Mouse (Mus musculus): ENCODE measurements around the gene Zranb1. TPM values are rescaled to one million over a fixed set of nuclear protein-coding genes. Genes with fewer than 3 reads are reported as not detected.

The Zranb1 gene
- polyA plus RNA-seq, 1 experiment, result 29.9 TPM

DNA sequence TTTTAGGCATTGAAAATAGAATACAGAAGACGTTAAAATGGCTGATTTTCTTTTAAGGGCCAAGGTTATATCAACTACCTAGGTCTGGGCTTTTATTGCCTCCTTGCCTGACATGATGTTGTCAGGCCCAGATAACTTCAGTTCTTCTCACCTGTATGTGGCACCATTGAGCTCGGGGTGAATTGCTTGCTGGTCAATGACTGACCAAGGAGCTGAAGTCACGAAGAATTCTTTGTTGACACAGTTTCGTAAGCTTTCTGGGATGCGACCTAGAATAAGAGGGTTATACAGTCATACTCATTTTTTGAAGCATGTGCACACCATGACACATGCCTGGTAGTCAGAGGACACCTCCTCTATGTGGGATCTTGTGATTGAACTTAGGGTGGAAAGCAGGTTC, 58.9 kb downstream of the Zranb1 start:
- Histone ChIP-seq H3K36me3 (ENCODE audit: control insufficient read depth, insufficient read depth, low read length, poor library complexity, severe bottlenecking) (peaks cover 85% of the 10 kb centered on the region), H3K27ac (ENCODE audit: insufficient read depth, low read length) (no peak overlapping the region), H3K4me3 (ENCODE audit: low read depth, low read length) (no peak overlapping the region), H3K27me3 (ENCODE audit: control insufficient read depth, insufficient read depth, low read length, poor library complexity, severe bottlenecking) (no peaks in the 10 kb centered on the region), H3K9me3 (replicated peaks; ENCODE audit: control insufficient read depth, insufficient read depth, low read length, poor library complexity, severe bottlenecking) (no peaks in the 10 kb centered on the region), H3K4me1 (ENCODE audit: control insufficient read depth, insufficient read depth, low read length) (no peaks in the 10 kb centered on the region), H3K9ac (ENCODE audit: low read depth, poor library complexity, severe bottlenecking) (no peak overlapping the region)
- TF ChIP-seq POLR2A (IDR thresholded peaks at IDR 0.05; ENCODE audit: insufficient read depth, low read length) (no peak), CTCF (IDR thresholded peaks at IDR 0.05; ENCODE audit: low read depth, low read length) (no peak), EP300 (IDR thresholded peaks at IDR 0.05; ENCODE audit: insufficient read depth, low read depth, low read length) (no peak)

DNA sequence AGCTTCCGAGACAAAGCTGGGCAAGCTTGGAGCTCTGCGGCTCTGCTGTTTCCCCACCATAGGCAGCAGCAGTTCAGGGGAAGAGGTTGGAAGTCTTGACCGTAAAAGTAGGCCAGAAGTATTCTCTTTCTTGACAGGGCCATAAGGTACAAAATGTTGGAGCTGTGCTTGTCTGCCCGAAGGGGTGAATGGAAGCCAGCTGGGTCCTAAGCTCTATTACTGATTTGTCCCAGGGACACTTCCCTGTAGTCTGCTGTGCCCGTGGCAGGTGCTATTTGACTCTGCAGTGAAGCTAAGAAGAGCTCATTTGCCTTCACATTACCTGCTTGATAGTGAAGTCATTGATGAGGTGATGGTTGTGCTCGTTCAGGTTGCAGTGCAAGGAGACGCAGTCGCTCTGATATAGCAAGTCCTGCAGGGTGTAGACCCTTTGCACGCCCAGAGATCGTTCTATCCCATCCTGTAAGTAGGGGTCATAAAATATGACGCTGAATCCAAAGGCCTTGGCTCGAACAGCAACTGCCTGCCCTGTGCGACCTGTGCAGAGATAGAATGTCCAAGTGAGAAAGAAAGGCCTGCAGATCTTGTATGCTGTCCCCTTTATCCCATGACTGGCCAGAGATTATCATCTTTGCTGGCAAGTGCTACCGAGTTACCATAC, 60.4 kb downstream of the Zranb1 start:
- Histone ChIP-seq H3K27ac (ENCODE audit: insufficient read depth, low read length) (peak overlapping the region; percentile 12; the same call in 1 of the 2 replicates), H3K9ac (ENCODE audit: low read depth, poor library complexity, severe bottlenecking) (no peak overlapping the region), H3K27me3 (ENCODE audit: control insufficient read depth, insufficient read depth, low read length, poor library complexity, severe bottlenecking) (no peaks in the 10 kb centered on the region), H3K9me3 (replicated peaks; ENCODE audit: control insufficient read depth, insufficient read depth, low read length, poor library complexity, severe bottlenecking) (no peaks in the 10 kb centered on the region), H3K4me1 (ENCODE audit: control insufficient read depth, insufficient read depth, low read length) (no peaks in the 10 kb centered on the region), H3K36me3 (ENCODE audit: control insufficient read depth, insufficient read depth, low read length, poor library complexity, severe bottlenecking) (peaks cover 90% of the 10 kb centered on the region), H3K4me3 (ENCODE audit: low read depth, low read length) (no peak overlapping the region)
- no peak for TF ChIP-seq EP300 (IDR thresholded peaks at IDR 0.05; ENCODE audit: insufficient read depth, low read depth, low read length)
- no peak for TF ChIP-seq POLR2A (IDR thresholded peaks at IDR 0.05; ENCODE audit: insufficient read depth, low read length)
- no peak for TF ChIP-seq CTCF (IDR thresholded peaks at IDR 0.05; ENCODE audit: low read depth, low read length)

DNA sequence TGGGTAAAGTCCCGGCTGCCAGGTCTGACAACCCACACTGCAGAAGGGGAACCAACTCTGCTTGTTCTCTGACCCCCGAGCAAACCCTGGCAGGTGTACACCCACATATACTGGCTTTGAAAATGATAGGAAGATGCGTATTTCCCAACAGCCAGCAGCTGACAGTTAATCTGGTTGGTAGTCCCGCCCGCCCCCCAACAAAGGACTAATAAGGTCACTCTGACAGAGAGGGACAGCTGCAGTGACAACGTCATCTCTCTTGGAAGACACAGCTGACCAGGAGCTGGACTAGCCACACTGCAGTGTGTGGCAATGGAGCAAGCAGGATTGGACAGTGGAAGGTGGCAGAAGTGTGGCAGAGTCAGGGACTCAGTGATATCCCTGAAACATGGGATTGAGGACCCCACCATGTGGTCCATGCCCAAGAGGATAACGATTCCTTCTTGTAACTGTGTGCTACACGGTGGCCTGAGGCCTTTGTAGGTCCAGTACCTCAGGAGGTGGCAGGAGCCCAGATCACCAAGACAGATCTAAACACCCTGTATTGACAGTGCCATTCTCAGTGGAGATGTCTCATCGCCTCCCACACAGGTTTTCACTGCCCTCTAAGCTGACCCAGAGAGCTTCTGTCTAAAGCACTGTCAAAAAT, 62.1 kb downstream of the Zranb1 start:
- Histone ChIP-seq H3K9me3 (replicated peaks; ENCODE audit: control insufficient read depth, insufficient read depth, low read length, poor library complexity, severe bottlenecking) (no peaks in the 10 kb centered on the region), H3K4me1 (ENCODE audit: control insufficient read depth, insufficient read depth, low read length) (no peaks in the 10 kb centered on the region), H3K27me3 (ENCODE audit: control insufficient read depth, insufficient read depth, low read length, poor library complexity, severe bottlenecking) (no peaks in the 10 kb centered on the region), H3K9ac (ENCODE audit: low read depth, poor library complexity, severe bottlenecking) (no peak overlapping the region), H3K27ac (ENCODE audit: insufficient read depth, low read length) (no peak overlapping the region), H3K4me3 (ENCODE audit: low read depth, low read length) (no peak overlapping the region), H3K36me3 (ENCODE audit: control insufficient read depth, insufficient read depth, low read length, poor library complexity, severe bottlenecking) (peaks cover 96% of the 10 kb centered on the region)
- no peak for TF ChIP-seq EP300 (IDR thresholded peaks at IDR 0.05; ENCODE audit: insufficient read depth, low read depth, low read length)
- TF ChIP-seq CTCF (IDR thresholded peaks at IDR 0.05; ENCODE audit: low read depth, low read length), result no peak
- no peak for TF ChIP-seq POLR2A (IDR thresholded peaks at IDR 0.05; ENCODE audit: insufficient read depth, low read length)

DNA sequence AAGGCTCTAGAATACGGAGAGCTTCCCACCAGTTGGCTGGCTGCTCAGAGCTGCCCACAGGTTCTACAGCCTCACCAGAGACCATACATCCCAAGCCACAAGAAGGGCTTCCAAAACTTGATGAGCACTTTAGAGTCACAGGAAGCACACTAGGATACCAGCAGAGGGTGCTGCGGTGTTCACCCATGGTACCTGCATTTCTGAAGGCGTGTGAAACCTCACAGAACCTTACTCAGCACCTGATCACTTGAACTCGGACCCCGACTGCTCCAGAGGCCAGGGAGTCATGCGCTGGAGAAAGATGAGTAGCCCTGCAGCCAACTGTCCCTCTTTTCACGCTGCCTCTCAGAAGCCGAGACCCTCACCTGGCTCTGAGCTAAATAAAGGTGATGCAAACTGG, 63.2 kb downstream of the Zranb1 start:
- no peak overlapping the region for H3K4me3 ChIP-seq (ENCODE audit: low read depth, low read length)
- H3K27me3 ChIP-seq (ENCODE audit: control insufficient read depth, insufficient read depth, low read length, poor library complexity, severe bottlenecking), result no peaks in the 10 kb centered on the region
- no peak overlapping the region for H3K27ac ChIP-seq (ENCODE audit: insufficient read depth, low read length)
- no peaks in the 10 kb centered on the region for H3K4me1 ChIP-seq (ENCODE audit: control insufficient read depth, insufficient read depth, low read length)
- H3K36me3 ChIP-seq (ENCODE audit: control insufficient read depth, insufficient read depth, low read length, poor library complexity, severe bottlenecking), result peaks cover 96% of the 10 kb centered on the region
- no peak for TF ChIP-seq POLR2A (IDR thresholded peaks at IDR 0.05; ENCODE audit: insufficient read depth, low read length)
- TF ChIP-seq CTCF (IDR thresholded peaks at IDR 0.05; ENCODE audit: low read depth, low read length), result peak; percentile 28
- TF ChIP-seq EP300 (IDR thresholded peaks at IDR 0.05; ENCODE audit: insufficient read depth, low read depth, low read length), result no peak
- H3K9ac ChIP-seq (ENCODE audit: low read depth, poor library complexity, severe bottlenecking), result no peak overlapping the region
- no peaks in the 10 kb centered on the region for H3K9me3 ChIP-seq (replicated peaks; ENCODE audit: control insufficient read depth, insufficient read depth, low read length, poor library complexity, severe bottlenecking)

GRCm38 (mm10) chr7:132994628-132995191, 63.8 kb downstream of the Zranb1 start:
- H3K36me3 ChIP-seq (ENCODE audit: control insufficient read depth, insufficient read depth, low read length, poor library complexity, severe bottlenecking), result peaks cover 96% of the 10 kb centered on the region
- H3K4me1 ChIP-seq (ENCODE audit: control insufficient read depth, insufficient read depth, low read length), result no peaks in the 10 kb centered on the region
- TF ChIP-seq POLR2A (IDR thresholded peaks at IDR 0.05; ENCODE audit: insufficient read depth, low read length), result no peak
- no peak for TF ChIP-seq CTCF (IDR thresholded peaks at IDR 0.05; ENCODE audit: low read depth, low read length)
- no peak for TF ChIP-seq EP300 (IDR thresholded peaks at IDR 0.05; ENCODE audit: insufficient read depth, low read depth, low read length)
- H3K27me3 ChIP-seq (ENCODE audit: control insufficient read depth, insufficient read depth, low read length, poor library complexity, severe bottlenecking), result no peaks in the 10 kb centered on the region
- no peak overlapping the region for H3K4me3 ChIP-seq (ENCODE audit: low read depth, low read length)
- no peaks in the 10 kb centered on the region for H3K9me3 ChIP-seq (replicated peaks; ENCODE audit: control insufficient read depth, insufficient read depth, low read length, poor library complexity, severe bottlenecking)
- no peak overlapping the region for H3K27ac ChIP-seq (ENCODE audit: insufficient read depth, low read length)
- no peak overlapping the region for H3K9ac ChIP-seq (ENCODE audit: low read depth, poor library complexity, severe bottlenecking)

GRCm38 (mm10) chr7:132996391-132996790, 65.4 kb downstream of the Zranb1 start:
- H3K4me1 ChIP-seq (ENCODE audit: control insufficient read depth, insufficient read depth, low read length), result no peaks in the 10 kb centered on the region
- H3K4me3 ChIP-seq (ENCODE audit: low read depth, low read length), result no peak overlapping the region
- peaks cover 92% of the 10 kb centered on the region for H3K36me3 ChIP-seq (ENCODE audit: control insufficient read depth, insufficient read depth, low read length, poor library complexity, severe bottlenecking)
- TF ChIP-seq EP300 (IDR thresholded peaks at IDR 0.05; ENCODE audit: insufficient read depth, low read depth, low read length) (no peak), CTCF (IDR thresholded peaks at IDR 0.05; ENCODE audit: low read depth, low read length) (peak; percentile 75)
- no peaks in the 10 kb centered on the region for H3K9me3 ChIP-seq (replicated peaks; ENCODE audit: control insufficient read depth, insufficient read depth, low read length, poor library complexity, severe bottlenecking)
- no peak overlapping the region for H3K9ac ChIP-seq (ENCODE audit: low read depth, poor library complexity, severe bottlenecking)
- no peaks in the 10 kb centered on the region for H3K27me3 ChIP-seq (ENCODE audit: control insufficient read depth, insufficient read depth, low read length, poor library complexity, severe bottlenecking)
- H3K27ac ChIP-seq (ENCODE audit: insufficient read depth, low read length), result no peak overlapping the region
